Mouse (Mus musculus) olfactory bulb, adult 2 months (tissue): ENCODE results near the gene P4ha1. TPM values are rescaled to one million over a fixed set of nuclear protein-coding genes. Genes with fewer than 3 reads are reported as not detected.

ENCODE experiments used
- H3K27ac ChIP-seq: fragments of 200-500 bp; 2 replicates; pipeline ENCODE4 v1.5.1; 2012; ENCODE audit warnings: low read depth, low read length; ENCODE audit not compliant: insufficient read depth
- H3K4me1 ChIP-seq: fragments of 200-500 bp; 2 replicates; pipeline ENCODE4 v1.6.1; 2012; ENCODE audit warnings: low read length; ENCODE audit not compliant: control insufficient read depth, insufficient read depth
- H3K4me3 ChIP-seq: fragments of 200-500 bp; 2 replicates; pipeline ENCODE4 v1.5.1; 2012; ENCODE audit warnings: mild to moderate bottlenecking, low read depth, low read length, moderate library complexity; ENCODE audit not compliant: insufficient read depth
- CTCF ChIP-seq: fragments of 200-500 bp; IDR thresholded peaks from 2 replicates; pipeline ENCODE4 v1.5.1; 2012; ENCODE audit warnings: low read depth, mild to moderate bottlenecking, low read length, moderate library complexity; ENCODE audit not compliant: insufficient read depth
- POLR2A ChIP-seq: fragments of 200-500 bp; IDR thresholded peaks from 2 replicates; pipeline ENCODE4 v1.6.1; 2012; ENCODE audit warnings: mild to moderate bottlenecking, low read depth, low read length, moderate library complexity; ENCODE audit not compliant: insufficient read depth
- WGBS: fragments of 180-500 bp; shearing (Covaris S2); methylation state at CpG from one replicate; pipeline ENCODE4 v1.1.7; 2018; 5-methylcytosine and 5-hydroxymethylcytosine counted together
- polyA plus RNA-seq: library from polyadenylated mRNA; stranded (reverse); fragments of >200 nt; gene quantifications from 2 replicates; pipeline ENCODE4 v1.2.4, GENCODE M21; 2012; ENCODE audit warnings: low replicate concordance; ENCODE audit not compliant: missing spikeins, insufficient read depth, insufficient read length

The P4ha1 gene
- polyA plus RNA-seq, result not detected in 2 replicates

- H3K4me1 ChIP-seq, result no peaks in the 10 kb centered on the region
- peak within 1 kb of the TSS; percentile 89 for H3K27ac ChIP-seq
- TF ChIP-seq CTCF (peak; percentile 53), POLR2A (peak; percentile 99)
- WGBS, result under 1% methylated on average over 39 of the region's 39 CpGs
- H3K4me3 ChIP-seq, result peak within 1 kb of the TSS; percentile 95
These were observed at the start of gene P4ha1 for GRCm38 (mm10) chr10:59323100-59323487. Gene P4ha1, plus strand, starts transcription at chr10:59323296.

- no peak for TF ChIP-seq CTCF
- no peak for TF ChIP-seq POLR2A
- Histone ChIP-seq H3K4me1 (no peaks in the 10 kb centered on the region), H3K27ac (no peak overlapping the region), H3K4me3 (no peak overlapping the region)
- WGBS, result 87% methylated on average over 5 of the region's 5 CpGs
These were observed 47.4 kb upstream of the P4ha1 start for GRCm38 (mm10) chr10:59275745-59276144.

GRCm38 (mm10) chr10:59277116-59277515, 46.0 kb upstream of the P4ha1 start:
- TF ChIP-seq POLR2A, result no peak
- TF ChIP-seq CTCF, result no peak
- 64% methylated on average over 10 of the region's 10 CpGs for WGBS
- H3K4me1 ChIP-seq, result no peaks in the 10 kb centered on the region
- no peak overlapping the region for H3K4me3 ChIP-seq
- no peak overlapping the region for H3K27ac ChIP-seq

GRCm38 (mm10) chr10:59277729-59278475, 45.2 kb upstream of the P4ha1 start:
- Histone ChIP-seq H3K4me3 (no peak overlapping the region), H3K4me1 (no peaks in the 10 kb centered on the region), H3K27ac (no peak overlapping the region)
- WGBS, result 66% methylated on average over 5 of the region's 5 CpGs
- no peak for TF ChIP-seq POLR2A
- TF ChIP-seq CTCF, result no peak

- 90% methylated on average over 3 of the region's 3 CpGs for WGBS
- Histone ChIP-seq H3K4me3 (no peak overlapping the region), H3K27ac (no peak overlapping the region), H3K4me1 (no peaks in the 10 kb centered on the region)
- no peak for TF ChIP-seq CTCF
- TF ChIP-seq POLR2A, result no peak
These were observed 39.9 kb upstream of the P4ha1 start for GRCm38 (mm10) chr10:59283164-59283563.

DNA sequence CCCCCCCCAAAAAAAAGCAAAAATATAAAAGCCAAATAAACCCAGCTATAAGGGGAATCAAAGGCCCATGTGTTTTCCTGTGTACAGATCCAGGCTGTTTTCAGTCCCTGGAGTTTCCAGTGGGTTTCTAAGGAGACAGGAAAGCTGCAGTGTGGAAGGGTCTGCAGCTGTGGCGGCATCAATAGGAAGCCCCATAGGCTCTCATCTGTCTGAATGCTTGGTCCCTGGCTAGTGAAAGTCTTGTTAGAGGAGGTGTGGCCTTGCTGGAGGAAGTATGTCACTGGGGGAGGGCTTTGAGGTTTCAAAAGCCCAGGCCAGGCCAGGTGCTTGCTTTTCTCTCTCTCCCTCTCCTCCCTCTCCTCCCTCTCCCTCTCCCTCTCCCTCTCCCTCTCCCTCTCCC, 39.3 kb upstream of the P4ha1 start:
- TF ChIP-seq POLR2A, result no peak
- no peak for TF ChIP-seq CTCF
- no peak overlapping the region for H3K27ac ChIP-seq
- H3K4me1 ChIP-seq, result no peaks in the 10 kb centered on the region
- no peak overlapping the region for H3K4me3 ChIP-seq
- 48% methylated on average over 1 of the region's 1 CpGs for WGBS

GRCm38 (mm10) chr10:59285530-59285929, 37.6 kb upstream of the P4ha1 start:
- Histone ChIP-seq H3K4me1 (no peaks in the 10 kb centered on the region), H3K27ac (no peak overlapping the region), H3K4me3 (no peak overlapping the region)
- TF ChIP-seq POLR2A (no peak), CTCF (no peak)
- 46% methylated on average over 5 of the region's 5 CpGs for WGBS

DNA sequence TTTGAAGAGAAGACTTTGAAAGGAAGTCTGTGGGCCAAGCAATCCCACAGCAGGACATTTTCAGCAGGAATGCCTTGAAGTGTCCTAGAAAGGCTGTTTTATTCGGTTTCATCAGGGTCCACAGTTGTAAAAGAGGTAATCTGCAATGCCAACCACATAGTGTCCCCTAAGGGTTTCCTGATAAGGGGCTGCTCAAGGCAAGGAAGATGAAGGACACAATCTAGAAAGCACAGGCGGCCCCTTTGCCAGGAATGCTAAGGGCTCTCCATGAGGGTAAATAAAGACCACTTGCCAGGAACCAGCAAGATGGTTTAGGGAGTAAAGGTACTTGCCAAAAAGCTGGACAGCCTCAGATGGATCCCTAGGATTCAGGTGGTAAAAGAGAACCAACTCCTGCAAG, 35.8 kb upstream of the P4ha1 start:
- no peak for TF ChIP-seq CTCF
- no peak for TF ChIP-seq POLR2A
- WGBS, result 74% methylated on average over 2 of the region's 2 CpGs
- Histone ChIP-seq H3K4me1 (no peaks in the 10 kb centered on the region), H3K4me3 (no peak overlapping the region), H3K27ac (no peak overlapping the region)

DNA sequence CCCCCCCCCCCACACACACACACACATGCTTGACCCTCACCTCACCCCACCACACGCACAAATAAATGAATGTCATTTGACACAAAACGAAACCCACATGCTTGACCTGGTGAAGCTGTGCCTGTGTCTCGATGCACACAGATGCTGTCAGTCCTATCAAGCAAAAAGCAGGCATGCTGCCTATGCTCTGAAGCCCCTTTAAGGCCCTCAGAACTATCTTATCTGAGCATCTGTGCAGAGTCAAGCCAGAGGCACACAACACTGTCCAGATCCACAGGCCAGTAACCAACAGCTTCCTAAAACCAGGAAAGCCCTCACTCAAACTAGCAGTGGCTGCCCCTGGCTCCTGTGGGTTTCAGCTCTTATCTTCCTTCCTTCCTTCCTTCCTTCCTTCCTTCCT, 35.4 kb upstream of the P4ha1 start:
- Histone ChIP-seq H3K4me1 (no peaks in the 10 kb centered on the region), H3K27ac (no peak overlapping the region), H3K4me3 (no peak overlapping the region)
- TF ChIP-seq POLR2A (no peak), CTCF (no peak)
- WGBS, result 92% methylated on average over 3 of the region's 3 CpGs
